Mouse (Mus musculus): ENCODE results near the gene Tssc4. TPM values are rescaled to one million over a fixed set of nuclear protein-coding genes. Genes with fewer than 3 reads are reported as not detected.

Tssc4 gene
- polyA plus RNA-seq (2015; fragmentation: Nextera tagmentation; extraction: Ambion mirVana) = 103 and 106 TPM in 2 replicates

DNA sequence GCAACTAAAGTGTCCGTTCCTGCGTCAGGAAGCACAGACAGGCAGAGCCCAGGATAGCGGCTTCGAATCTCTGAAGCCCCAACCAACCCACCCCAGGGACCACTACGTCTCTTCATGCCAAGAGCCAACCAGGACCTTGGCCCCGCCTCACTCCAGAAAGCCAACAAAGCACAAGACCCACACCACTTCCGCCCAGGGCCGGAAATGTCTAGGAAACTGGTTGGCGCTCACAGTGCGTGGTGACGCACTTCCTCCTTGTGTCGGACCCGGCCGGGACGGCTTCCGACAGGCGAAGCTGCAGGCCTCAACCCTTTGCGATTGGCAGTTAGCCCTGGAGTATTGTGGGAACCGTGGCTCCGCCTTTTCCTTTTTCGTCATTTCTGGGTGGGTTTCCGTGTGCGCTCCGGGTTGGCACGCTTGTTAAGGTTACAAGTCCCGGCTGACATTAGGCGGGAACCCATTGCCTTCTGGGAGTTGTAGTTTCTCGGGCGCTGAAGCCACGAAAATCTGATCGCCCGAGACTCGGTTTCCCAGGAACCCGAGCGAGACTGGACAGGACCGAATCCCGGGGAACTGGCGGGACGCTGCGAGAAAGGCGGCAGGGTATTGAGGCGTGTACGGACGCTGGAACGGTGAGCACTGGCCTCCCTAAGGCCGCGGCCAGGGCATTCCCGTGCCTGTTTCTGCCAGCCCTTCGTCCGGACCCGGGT lies at the start of gene Tssc4:
Tssc4 (plus strand) TSS at position 368 of the 710 bp plus-strand sequence.
- Histone ChIP-seq H3K36me3 (peaks cover 33% of the 10 kb centered on the region), H3K4me3 (peak within 1 kb of the TSS; percentile 80), H3K27me3 (no peaks in the 10 kb centered on the region), H3K4me2 (replicated peaks) (peak within 1 kb of the TSS; percentile 92), H3K27ac (replicated peaks) (peak within 1 kb of the TSS; percentile 94), H3K9me3 (no peaks in the 10 kb centered on the region), H3K4me1 (peaks cover 25% of the 10 kb centered on the region), H3K9ac (replicated peaks) (peak within 1 kb of the TSS; percentile 82)
- under 1% methylated on average over 51 of the region's 51 CpGs for WGBS
- peak; percentile 98 for ATAC-seq (replicated peaks)

DNA sequence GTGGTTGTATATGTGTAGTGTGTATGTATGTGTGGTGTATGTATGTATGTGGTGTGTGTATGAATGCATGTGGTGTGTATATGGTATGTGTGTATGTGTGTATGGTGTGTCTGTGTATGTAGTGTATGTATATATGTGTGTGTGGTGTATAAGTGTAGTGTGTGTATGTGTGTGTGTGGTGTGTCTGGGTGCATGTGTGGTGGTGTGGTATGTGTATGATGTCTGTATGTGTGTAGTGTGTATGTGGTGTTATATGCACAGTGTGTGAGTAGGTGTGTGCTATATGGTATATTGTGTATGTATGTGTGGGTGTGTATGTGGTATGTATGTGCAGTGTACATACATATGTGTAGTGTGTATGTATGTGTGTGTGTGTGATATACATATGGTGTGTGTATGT lies 49.0 kb upstream of the Tssc4 start:
- no peaks in the 10 kb centered on the region for H3K9me3 ChIP-seq
- no peak overlapping the region for H3K9ac ChIP-seq (replicated peaks)
- no peak overlapping the region for H3K27ac ChIP-seq (replicated peaks)
- H3K4me1 ChIP-seq = peaks cover 13% of the 10 kb centered on the region
- no peaks in the 10 kb centered on the region for H3K36me3 ChIP-seq
- H3K4me3 ChIP-seq = no peak overlapping the region
- no peak for ATAC-seq (replicated peaks)
- no peak overlapping the region for H3K4me2 ChIP-seq (replicated peaks)
- H3K27me3 ChIP-seq = no peaks in the 10 kb centered on the region

DNA sequence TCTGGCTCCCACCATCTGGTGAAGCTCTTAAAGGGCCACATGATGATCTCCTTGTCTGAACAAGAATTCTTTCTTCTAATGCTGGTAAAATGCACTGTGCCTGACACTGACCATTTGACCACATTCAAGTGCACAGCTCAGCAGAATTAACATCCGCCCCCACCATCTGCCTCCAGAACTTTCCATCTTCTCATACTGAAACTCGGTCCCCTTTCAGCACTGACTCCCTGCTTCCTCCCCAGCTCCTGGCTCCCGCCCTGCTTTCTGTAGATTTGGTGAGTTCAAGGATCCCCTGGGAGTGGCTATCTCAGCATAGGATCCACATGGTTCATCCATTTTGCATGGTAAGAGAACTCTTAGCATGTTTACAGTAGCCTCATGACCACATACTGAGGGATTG lies 48.3 kb upstream of the Tssc4 start:
- Histone ChIP-seq H3K4me1 (peaks cover 7% of the 10 kb centered on the region), H3K4me3 (no peak overlapping the region), H3K9ac (replicated peaks) (no peak overlapping the region), H3K36me3 (no peaks in the 10 kb centered on the region), H3K27me3 (no peaks in the 10 kb centered on the region), H3K27ac (replicated peaks) (no peak overlapping the region), H3K9me3 (no peaks in the 10 kb centered on the region), H3K4me2 (replicated peaks) (no peak overlapping the region)
- no peak for ATAC-seq (replicated peaks)
- whole genome bisulfite sequencing = 81% methylated on average over 3 of the region's 3 CpGs

DNA sequence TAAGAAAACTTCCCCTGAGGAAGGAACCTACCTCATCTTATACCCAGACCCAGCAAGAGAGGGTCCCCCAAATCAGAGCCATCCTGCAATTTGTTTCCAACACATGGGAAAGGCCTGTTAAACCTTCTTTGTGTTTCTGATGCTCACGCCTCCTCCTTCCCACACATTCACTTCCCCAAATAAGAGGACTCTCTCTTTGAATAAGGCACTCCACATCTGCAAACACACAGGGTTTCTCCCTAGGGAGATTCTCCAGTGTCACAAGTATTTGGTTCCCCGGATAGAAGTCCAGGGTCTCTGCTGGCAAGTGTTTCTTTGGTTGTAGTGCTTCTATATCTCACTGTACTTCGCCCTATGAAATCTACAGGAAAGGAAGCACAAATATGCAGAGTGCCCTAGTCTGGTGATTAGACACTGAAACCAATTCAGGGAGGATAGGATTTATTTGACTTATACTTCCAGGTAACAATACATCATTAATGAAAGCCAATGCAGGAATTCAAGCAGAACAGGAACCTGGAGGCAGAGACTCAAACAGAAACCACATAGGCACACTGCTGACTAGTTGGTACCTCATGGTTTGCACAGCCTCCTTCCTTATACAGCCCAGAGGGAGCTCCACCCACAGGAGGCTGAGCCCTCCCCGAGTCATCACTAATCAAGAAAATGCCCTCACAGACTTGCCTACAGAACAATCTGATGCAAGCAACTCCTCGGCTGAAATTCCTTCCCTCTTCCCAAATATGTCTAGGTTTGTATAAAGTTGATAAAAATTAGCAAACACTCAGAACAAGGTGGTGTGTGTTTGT lies 47.5 kb upstream of the Tssc4 start:
- H3K27ac ChIP-seq (replicated peaks) = no peak overlapping the region
- no peak for ATAC-seq (replicated peaks)
- 72% methylated on average over 5 of the region's 5 CpGs for WGBS
- H3K4me3 ChIP-seq = no peak overlapping the region
- no peaks in the 10 kb centered on the region for H3K27me3 ChIP-seq
- H3K36me3 ChIP-seq = no peaks in the 10 kb centered on the region
- H3K9ac ChIP-seq (replicated peaks) = no peak overlapping the region
- no peak overlapping the region for H3K4me2 ChIP-seq (replicated peaks)
- H3K4me1 ChIP-seq = no peaks in the 10 kb centered on the region
- no peaks in the 10 kb centered on the region for H3K9me3 ChIP-seq

DNA sequence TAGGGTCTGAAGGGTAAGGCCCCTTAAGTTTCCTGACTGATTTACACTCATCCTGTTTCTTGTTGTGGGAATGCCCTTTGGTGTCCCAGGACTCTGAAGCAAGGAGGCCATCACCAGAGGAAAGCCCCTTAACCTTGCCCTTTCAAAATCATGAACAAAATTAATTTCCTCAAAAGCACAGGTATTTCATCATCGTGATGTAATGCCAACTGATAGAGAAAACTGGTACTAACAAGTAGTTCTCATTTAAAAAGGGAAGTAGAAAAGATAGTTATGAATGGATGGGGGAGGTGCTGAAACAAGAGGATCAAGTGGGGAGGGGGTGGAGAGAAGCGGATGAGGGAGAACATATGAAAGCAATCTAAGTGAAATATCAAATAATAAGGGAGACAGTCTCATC lies 45.5 kb upstream of the Tssc4 start:
- H3K4me1 ChIP-seq = no peaks in the 10 kb centered on the region
- H3K4me2 ChIP-seq (replicated peaks) = no peak overlapping the region
- H3K27ac ChIP-seq (replicated peaks) = no peak overlapping the region
- H3K27me3 ChIP-seq = no peaks in the 10 kb centered on the region
- no peak overlapping the region for H3K4me3 ChIP-seq
- H3K9ac ChIP-seq (replicated peaks) = no peak overlapping the region
- H3K9me3 ChIP-seq = no peaks in the 10 kb centered on the region
- ATAC-seq (replicated peaks) = no peak
- no peaks in the 10 kb centered on the region for H3K36me3 ChIP-seq
- WGBS = 95% methylated on average over 2 of the region's 2 CpGs

DNA sequence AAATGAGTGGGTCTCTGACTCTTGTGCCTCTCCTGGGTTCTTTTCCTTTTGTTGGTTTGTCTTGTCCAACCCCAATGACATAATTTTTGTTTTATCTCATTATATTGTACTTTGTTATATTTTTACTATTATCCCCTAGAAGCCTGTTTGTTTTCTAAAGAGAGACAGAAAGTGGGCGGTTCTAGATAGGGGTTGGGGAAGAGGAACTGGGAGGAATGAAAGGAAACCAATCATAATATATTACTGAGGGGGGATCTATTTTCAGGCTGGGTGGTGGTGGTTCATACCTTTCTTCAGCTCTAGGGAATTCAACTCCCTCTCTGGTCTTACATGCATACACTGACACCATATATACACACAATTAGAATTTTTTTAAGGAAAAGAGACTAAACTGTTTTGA lies 44.8 kb upstream of the Tssc4 start:
- no peak for ATAC-seq (replicated peaks)
- Histone ChIP-seq H3K9me3 (no peaks in the 10 kb centered on the region), H3K27me3 (no peaks in the 10 kb centered on the region), H3K4me1 (no peaks in the 10 kb centered on the region), H3K36me3 (no peaks in the 10 kb centered on the region), H3K4me3 (no peak overlapping the region), H3K27ac (replicated peaks) (no peak overlapping the region), H3K4me2 (replicated peaks) (no peak overlapping the region), H3K9ac (replicated peaks) (no peak overlapping the region)
- 94% methylated on average over 1 of the region's 1 CpGs for WGBS

DNA sequence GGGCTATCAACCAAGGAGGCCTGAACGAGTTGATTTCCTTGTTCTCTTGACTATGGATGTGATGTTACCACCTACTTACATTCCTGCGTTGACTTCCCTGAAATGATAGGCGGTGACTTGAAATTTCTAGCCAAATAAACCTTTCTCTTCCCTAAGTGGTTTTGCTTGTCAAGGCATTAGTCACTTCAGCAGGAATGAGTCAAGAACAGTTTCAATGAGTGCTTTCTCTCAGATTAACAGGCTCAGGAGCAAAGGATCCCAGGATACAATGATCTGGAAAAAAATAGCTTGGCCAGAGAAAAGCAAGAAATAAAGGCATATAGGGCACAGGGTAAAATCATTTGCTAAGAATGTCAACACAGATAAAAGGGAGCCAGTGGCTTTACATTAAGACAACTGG lies 43.6 kb upstream of the Tssc4 start:
- Histone ChIP-seq H3K27ac (replicated peaks) (no peak overlapping the region), H3K36me3 (no peaks in the 10 kb centered on the region), H3K4me1 (no peaks in the 10 kb centered on the region), H3K4me2 (replicated peaks) (no peak overlapping the region), H3K4me3 (no peak overlapping the region), H3K9me3 (no peaks in the 10 kb centered on the region), H3K27me3 (no peaks in the 10 kb centered on the region), H3K9ac (replicated peaks) (no peak overlapping the region)
- ATAC-seq (replicated peaks) = no peak
- WGBS = 87% methylated on average over 3 of the region's 3 CpGs

DNA sequence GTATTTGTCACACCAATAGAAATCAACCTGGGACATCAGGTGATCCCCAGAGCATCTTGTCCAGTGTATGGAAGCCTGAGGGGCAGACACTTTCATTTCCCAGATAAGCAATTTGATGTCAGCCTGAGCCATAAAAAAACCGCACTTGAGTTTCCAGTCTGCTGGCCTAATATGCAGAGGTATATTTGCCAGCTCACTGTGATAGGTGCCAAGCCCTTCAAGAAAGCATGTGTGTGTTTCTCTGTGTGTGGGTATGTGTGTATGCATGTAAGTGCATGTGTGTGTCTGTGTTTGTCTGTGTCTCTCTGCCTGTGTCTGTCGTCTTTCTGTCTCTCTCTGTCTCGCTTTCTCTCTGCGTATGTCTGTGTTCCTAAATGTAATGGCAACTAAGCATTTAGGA lies 41.9 kb upstream of the Tssc4 start:
- no peak overlapping the region for H3K27ac ChIP-seq (replicated peaks)
- H3K4me2 ChIP-seq (replicated peaks) = no peak overlapping the region
- no peak for ATAC-seq (replicated peaks)
- no peaks in the 10 kb centered on the region for H3K4me1 ChIP-seq
- H3K9ac ChIP-seq (replicated peaks) = no peak overlapping the region
- no peaks in the 10 kb centered on the region for H3K9me3 ChIP-seq
- no peaks in the 10 kb centered on the region for H3K27me3 ChIP-seq
- H3K36me3 ChIP-seq = no peaks in the 10 kb centered on the region
- H3K4me3 ChIP-seq = no peak overlapping the region
- 72% methylated on average over 4 of the region's 4 CpGs for WGBS

DNA sequence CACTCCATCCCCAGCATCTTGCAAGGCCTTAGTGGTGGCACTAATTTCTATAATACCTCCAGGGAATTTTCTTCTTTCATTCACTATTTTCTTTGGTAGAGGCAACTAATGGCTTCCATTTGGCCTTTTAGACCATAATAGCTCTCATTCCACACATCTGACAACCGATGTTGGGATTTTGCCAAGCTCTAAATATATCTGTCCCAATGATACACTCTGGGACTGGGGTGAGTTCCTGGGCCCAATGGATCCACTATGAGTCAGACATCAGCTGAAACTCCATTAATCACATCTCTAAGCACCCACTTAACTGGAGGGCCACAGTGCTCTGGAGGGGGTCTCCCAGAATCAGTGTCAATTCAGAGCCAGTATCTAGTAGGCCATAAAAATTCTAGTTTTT lies 37.2 kb upstream of the Tssc4 start:
- Histone ChIP-seq H3K27ac (replicated peaks) (no peak overlapping the region), H3K4me1 (no peaks in the 10 kb centered on the region), H3K27me3 (no peaks in the 10 kb centered on the region), H3K4me2 (replicated peaks) (no peak overlapping the region), H3K9ac (replicated peaks) (no peak overlapping the region), H3K9me3 (no peaks in the 10 kb centered on the region), H3K4me3 (no peak overlapping the region), H3K36me3 (0 out of 2 replicates have a peak, but pooled peaks cover 7% of the 10 kb centered on the region)
- WGBS = 85% methylated on average over 1 of the region's 1 CpGs
- ATAC-seq (replicated peaks) = no peak

DNA sequence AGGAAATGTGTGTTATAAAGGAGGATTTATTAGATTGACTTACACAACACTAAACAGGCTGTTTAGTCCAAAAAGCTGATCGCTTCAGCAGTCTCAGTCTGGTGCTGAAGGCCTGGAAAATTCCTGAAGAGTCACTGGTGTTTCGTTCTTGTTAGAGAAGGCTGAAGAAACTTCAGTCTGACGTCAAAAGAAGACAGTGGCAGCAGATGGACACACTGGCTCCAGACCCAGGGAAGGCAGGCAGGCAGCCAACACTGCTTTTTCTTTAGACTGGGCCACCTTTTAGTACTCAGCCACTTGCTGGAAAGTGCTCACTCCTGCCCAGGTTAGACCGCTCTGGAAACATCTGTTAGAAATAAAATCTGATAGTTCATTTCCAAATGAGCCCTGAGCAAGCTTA lies 35.5 kb upstream of the Tssc4 start:
- Histone ChIP-seq H3K9ac (replicated peaks) (no peak overlapping the region), H3K9me3 (no peaks in the 10 kb centered on the region), H3K4me1 (no peaks in the 10 kb centered on the region), H3K27me3 (no peaks in the 10 kb centered on the region), H3K27ac (replicated peaks) (no peak overlapping the region), H3K4me3 (no peak overlapping the region), H3K4me2 (replicated peaks) (no peak overlapping the region), H3K36me3 (0 out of 2 replicates have a peak, but pooled peaks cover 7% of the 10 kb centered on the region)
- no peak for ATAC-seq (replicated peaks)
- 76% methylated on average over 4 of the region's 4 CpGs for WGBS

DNA sequence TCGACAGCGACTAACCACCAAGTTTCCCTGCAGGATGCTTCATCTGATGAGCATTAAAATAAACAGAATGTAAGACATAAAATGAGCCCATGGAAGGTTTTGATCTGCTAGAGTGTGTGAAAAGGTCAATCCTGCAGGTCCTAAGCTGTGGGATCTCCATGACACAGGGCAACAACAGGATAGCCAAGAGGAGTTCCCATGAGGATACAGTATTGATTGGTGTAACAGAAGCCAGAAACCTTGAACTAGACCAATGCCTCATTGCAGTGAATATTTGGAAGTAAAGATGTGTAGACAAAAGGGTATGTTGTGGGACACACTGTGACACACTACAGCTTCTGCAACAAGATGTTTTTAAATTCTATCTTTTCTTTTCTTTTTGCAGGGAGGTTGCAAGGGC lies 34.9 kb upstream of the Tssc4 start:
- no peak overlapping the region for H3K9ac ChIP-seq (replicated peaks)
- no peak overlapping the region for H3K27ac ChIP-seq (replicated peaks)
- H3K4me1 ChIP-seq = no peaks in the 10 kb centered on the region
- no peaks in the 10 kb centered on the region for H3K9me3 ChIP-seq
- H3K4me3 ChIP-seq = no peak overlapping the region
- H3K4me2 ChIP-seq (replicated peaks) = no peak overlapping the region
- H3K27me3 ChIP-seq = no peaks in the 10 kb centered on the region
- 0 out of 2 replicates have a peak, but pooled peaks cover 7% of the 10 kb centered on the region for H3K36me3 ChIP-seq
- WGBS = 89% methylated on average over 2 of the region's 2 CpGs
- ATAC-seq (replicated peaks) = no peak

DNA sequence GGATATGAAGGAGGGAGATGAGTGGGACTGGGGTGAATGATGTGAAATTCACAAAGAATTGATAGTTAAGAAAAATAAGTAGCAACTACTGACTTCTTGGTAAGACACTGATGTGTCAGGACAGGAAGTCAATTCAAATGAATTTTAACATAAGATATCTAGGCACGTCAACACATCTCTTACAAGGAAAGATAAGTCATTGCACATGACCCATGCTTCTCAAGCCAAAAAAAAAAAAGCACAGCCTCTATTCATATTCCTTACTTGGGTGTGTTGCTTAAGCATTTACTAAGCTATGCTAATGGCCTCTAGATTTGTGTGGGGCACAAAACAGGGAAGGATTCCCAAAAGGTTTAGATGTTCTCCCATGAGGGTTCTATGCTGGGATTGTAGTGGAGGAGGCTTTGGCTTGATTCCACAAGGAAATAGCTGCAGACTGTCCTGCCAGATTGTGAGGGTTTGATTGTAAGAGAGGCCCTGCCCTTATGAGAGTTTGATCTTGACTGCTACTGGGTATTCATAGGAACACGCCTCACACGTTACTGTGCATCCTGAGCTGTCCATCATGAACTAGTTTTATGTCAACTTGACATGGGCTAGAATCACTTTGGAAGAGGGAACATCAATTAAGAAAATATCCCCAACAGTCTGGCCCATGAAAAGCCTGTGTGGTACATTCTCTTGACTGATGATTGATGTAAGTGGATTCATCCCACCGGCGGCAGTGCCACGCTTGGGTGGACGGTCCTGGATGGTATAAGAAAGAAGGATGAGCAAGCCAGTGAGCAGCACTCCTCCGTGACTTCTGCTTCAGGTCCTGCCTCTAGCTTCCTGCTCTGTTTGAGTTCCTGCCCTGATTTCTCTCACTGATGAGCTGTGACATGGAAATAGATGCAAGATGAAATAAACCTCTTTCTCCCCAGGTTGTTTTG lies 34.3 kb upstream of the Tssc4 start:
- Histone ChIP-seq H3K4me3 (no peak overlapping the region), H3K27me3 (no peaks in the 10 kb centered on the region), H3K36me3 (0 out of 2 replicates have a peak, but pooled peaks cover 7% of the 10 kb centered on the region), H3K9me3 (no peaks in the 10 kb centered on the region), H3K4me2 (replicated peaks) (no peak overlapping the region), H3K27ac (replicated peaks) (no peak overlapping the region), H3K9ac (replicated peaks) (no peak overlapping the region), H3K4me1 (no peaks in the 10 kb centered on the region)
- no peak for ATAC-seq (replicated peaks)
- WGBS = 94% methylated on average over 8 of the region's 8 CpGs
